Mouse (Mus musculus): ENCODE measurements around the gene Utp4. TPM values are rescaled to one million over a fixed set of nuclear protein-coding genes. Genes with fewer than 3 reads are reported as not detected.

Utp4 gene
- total and polyA plus RNA-seq, 3 experiments = 123 to 218 (median 174) TPM

- H3K4me1 ChIP-seq (ENCODE audit: control insufficient read depth in 1 of 2, insufficient read depth in 2 of 2, low read length in 2 of 2) = no peaks in the 10 kb centered on the region; a peak in 1 of 4 replicates
- no peaks in the 10 kb centered on the region for H3K9me3 ChIP-seq (replicated peaks; ENCODE audit: insufficient read depth, low read length)
- no peak overlapping the region for H3K27ac ChIP-seq (ENCODE audit: control insufficient read depth, low read depth, low read length)
- H3K36me3 ChIP-seq (ENCODE audit: control insufficient read depth in 1 of 2, insufficient read depth in 2 of 2, low read length in 2 of 2) = peaks cover 6 to 11% of the 10 kb centered on the region in 2 experiments
- no peak overlapping the region for H3K9ac ChIP-seq (ENCODE audit: control insufficient read depth, low read depth, low read length, poor library complexity, severe bottlenecking)
- no peak overlapping the region for H3K4me3 ChIP-seq (ENCODE audit: control insufficient read depth in 1 of 2, insufficient read depth in 1 of 2, low read depth in 2 of 2, low read length in 2 of 2)
- DNase-seq (ENCODE audit: low read depth, low spot score) = no peak
- TF ChIP-seq POLR2AphosphoS2 (IDR thresholded peaks at IDR 0.05; ENCODE audit: low read length) (0 out of 2 replicates have a peak, but pooled peaks have one; percentile 12), POLR2A (IDR thresholded peaks at IDR 0.05; ENCODE audit: control insufficient read depth in 1 of 2, insufficient read depth in 1 of 2, low read depth in 1 of 2, low read length in 2 of 2, poor library complexity in 1 of 2) (no peak), ZNF384 (IDR thresholded peaks at IDR 0.05; ENCODE audit: low read depth, low read length) (peak; percentile 54)
- H3K79me2 ChIP-seq (ENCODE audit: control insufficient read depth, insufficient read depth, low read length, poor library complexity) = no peaks in the 10 kb centered on the region
- H3K27me3 ChIP-seq (ENCODE audit: control insufficient read depth in 1 of 2, insufficient read depth in 2 of 2, low read length in 2 of 2) = no peaks in the 10 kb centered on the region
Measured at GRCm38 (mm10) chr8:106924057-106924456, 30.6 kb downstream of the Utp4 start.

GRCm38 (mm10) chr8:106924904-106925349, 31.5 kb downstream of the Utp4 start:
- TF ChIP-seq ZKSCAN1 (IDR thresholded peaks at IDR 0.05; ENCODE audit: low read depth, low read length) (no peak), ELF1 (IDR thresholded peaks at IDR 0.05; ENCODE audit: low read depth, low read length) (no peak), USF2 (IDR thresholded peaks at IDR 0.05; ENCODE audit: borderline replicate concordance in 1 of 2, insufficient read depth in 1 of 2, low read depth in 1 of 2, low read length in 2 of 2) (no peak), RAD21 (IDR thresholded peaks at IDR 0.05; ENCODE audit: low read depth, low read length) (no peak), KAT2A (conservative IDR thresholded peaks at IDR 0.05; ENCODE audit: low read depth, low read length) (no peak), ZNF384 (IDR thresholded peaks at IDR 0.05; ENCODE audit: low read depth, low read length) (no peak), MYB (IDR thresholded peaks at IDR 0.05; ENCODE audit: low read depth, low read length) (no peak), POLR2AphosphoS2 (IDR thresholded peaks at IDR 0.05; ENCODE audit: low read length) (no peak), EP300 (IDR thresholded peaks at IDR 0.05; ENCODE audit: low read depth in 1 of 2, low read length in 2 of 2) (no peak), ZC3H11A (IDR thresholded peaks at IDR 0.05; ENCODE audit: low read depth, low read length) (no peak), CTCF (IDR thresholded peaks at IDR 0.05 in 2 of 3, conservative IDR thresholded peaks at IDR 0.05 in 1 of 3; ENCODE audit: control insufficient read depth in 1 of 3, insufficient read depth in 1 of 3, low read depth in 2 of 3, low read length in 3 of 3, poor library complexity in 1 of 3, severe bottlenecking in 1 of 3) (no peak), BHLHE40 (IDR thresholded peaks at IDR 0.05; ENCODE audit: borderline replicate concordance, low read depth, low read length) (no peak), JUND (IDR thresholded peaks at IDR 0.05; ENCODE audit: low read depth, low read length) (no peak), HCFC1 (IDR thresholded peaks at IDR 0.05; ENCODE audit: low read depth, low read length) (no peak)
- Histone ChIP-seq H3K79me2 (ENCODE audit: control insufficient read depth, insufficient read depth, low read length, poor library complexity) (no peaks in the 10 kb centered on the region), H3K27me3 (ENCODE audit: control insufficient read depth in 1 of 2, insufficient read depth in 2 of 2, low read length in 2 of 2) (no peaks in the 10 kb centered on the region), H3K4me3 (ENCODE audit: control insufficient read depth in 1 of 2, insufficient read depth in 1 of 2, low read depth in 2 of 2, low read length in 2 of 2) (no peak overlapping the region), H3K27ac (ENCODE audit: control insufficient read depth, low read depth, low read length) (no peak overlapping the region), H3K4me1 (ENCODE audit: control insufficient read depth in 1 of 2, insufficient read depth in 2 of 2, low read length in 2 of 2) (no peaks in the 10 kb centered on the region; a peak in 1 of 4 replicates), H3K9me3 (replicated peaks; ENCODE audit: insufficient read depth, low read length) (no peaks in the 10 kb centered on the region), H3K9ac (ENCODE audit: control insufficient read depth, low read depth, low read length, poor library complexity, severe bottlenecking) (no peak overlapping the region), H3K36me3 (ENCODE audit: control insufficient read depth in 1 of 2, insufficient read depth in 2 of 2, low read length in 2 of 2) (peaks cover 8 to 10% of the 10 kb centered on the region in 2 experiments)
- DNase-seq (ENCODE audit: low read depth, low spot score) = no peak
